Mouse (Mus musculus) spleen, adult 18-20 months (tissue): ENCODE data around the gene Sqstm1.

Experiments
- DNase-seq, 2 experiments: peaks; one replicate each; pipeline ENCODE4 v3.0.0; 2022; ENCODE audit warnings: mixed read lengths in 2 of 2

Gene Sqstm1

DNA sequence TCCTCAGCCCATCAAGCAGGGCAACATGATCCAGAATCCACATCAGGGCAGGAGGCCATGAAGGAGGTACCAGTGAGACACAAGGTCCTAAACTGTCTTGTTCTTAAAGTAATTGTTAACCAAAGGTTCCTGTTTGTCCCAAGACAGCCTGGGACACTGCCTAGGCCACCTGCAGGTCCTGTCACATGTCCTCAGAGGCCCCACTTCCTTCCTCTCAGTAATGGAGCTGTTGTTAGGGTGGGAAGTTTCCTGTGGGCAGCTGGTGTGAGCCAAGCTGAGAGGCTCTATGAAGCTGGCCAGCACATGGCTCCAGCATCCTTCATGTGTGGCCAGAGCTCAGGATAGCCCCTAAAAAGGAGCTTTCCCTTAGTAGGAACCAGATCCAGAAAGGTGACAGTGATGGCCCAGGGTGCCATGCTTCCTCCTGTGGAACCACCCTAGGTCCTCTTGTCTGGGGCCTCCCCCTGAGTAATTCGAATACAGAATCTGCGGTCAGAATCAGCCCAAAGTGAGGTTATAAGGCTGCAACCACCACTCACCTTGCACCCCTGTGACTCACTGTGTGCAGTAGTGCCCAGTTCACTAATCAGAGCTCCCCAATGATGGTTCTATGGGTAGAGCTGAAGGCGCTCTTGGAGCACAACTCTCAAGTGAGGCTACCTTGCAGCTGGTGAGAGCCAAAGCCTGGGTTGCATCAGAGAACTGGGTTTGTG, 48.1 kb downstream of the Sqstm1 start:
- DNase-seq, result no peak

DNA sequence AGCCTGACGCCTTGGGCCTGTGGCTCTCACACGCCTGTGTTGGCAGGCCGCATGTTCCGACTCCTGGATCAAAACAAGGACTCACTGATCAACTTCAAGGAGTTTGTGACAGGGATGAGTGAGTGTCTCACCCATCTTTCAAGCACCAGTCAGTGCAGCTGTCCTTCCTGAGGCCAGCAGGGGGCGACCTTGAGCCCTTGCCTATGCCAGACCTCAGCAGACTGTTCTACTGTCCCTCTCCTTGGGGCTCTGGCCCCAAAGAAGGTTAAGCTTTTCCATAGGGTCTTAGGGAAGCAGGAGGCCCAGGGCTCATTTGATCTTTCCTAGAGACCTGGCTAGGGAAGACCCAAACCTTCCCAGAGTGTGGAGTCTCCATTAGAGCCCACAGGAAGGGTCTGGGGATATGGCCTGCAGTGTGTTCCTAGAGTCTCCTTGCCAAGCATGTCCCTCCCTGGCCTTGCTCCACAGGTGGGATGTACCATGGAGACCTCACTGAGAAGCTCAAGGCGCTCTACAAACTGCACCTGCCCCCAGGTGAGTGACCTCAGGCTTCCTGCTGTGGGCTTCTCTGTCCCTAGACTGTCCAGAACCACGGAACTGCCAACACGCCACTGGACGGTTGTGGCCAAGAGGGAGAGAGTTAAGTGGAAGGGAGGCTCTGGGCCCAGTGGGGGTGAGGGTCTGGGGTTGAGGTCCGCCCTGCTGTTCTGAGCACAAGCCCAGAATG, 48.9 kb downstream of the Sqstm1 start:
- DNase-seq, result peak; percentile 34 to 63

DNA sequence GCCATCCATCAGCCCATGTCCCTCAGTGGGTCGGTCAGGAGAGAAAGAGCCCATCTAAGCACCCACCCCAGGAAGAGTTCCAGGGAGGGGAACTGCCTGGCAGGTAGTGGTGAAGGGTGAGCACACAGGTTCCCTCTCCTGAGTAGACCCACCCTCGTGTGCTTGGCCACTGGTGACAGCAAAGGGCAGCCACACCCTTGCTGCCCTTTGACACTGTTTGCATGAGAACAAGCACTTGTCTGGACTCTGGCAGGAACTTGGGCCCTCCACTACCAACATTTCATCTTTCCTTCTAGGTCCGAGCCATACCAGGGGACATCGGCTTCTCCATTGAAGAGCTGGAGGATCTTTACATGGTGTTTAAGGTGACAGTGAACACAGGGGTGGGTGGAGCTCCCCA, 51.3 kb downstream of the Sqstm1 start:
- DNase-seq, result no peak

DNA sequence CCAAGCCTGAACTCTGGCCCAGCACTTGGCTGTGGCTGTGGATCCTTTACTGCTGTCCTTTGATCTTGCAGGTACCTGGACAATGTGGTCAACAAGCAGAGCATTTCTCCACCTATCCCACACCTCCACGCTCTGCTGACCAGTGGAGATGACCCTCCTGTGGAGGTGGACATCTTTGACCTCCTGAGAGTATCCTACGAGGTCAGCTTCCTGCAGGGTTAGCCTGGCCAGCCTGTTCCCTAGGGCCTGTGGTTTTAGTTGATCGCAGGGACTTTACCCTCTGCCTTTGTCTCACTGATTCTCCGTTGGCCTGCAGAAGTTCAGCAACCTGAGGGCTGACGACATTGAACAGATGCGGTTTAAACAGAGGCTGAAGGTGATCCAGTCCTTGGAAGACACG, 52.3 kb downstream of the Sqstm1 start:
- DNase-seq, result no peak

DNA sequence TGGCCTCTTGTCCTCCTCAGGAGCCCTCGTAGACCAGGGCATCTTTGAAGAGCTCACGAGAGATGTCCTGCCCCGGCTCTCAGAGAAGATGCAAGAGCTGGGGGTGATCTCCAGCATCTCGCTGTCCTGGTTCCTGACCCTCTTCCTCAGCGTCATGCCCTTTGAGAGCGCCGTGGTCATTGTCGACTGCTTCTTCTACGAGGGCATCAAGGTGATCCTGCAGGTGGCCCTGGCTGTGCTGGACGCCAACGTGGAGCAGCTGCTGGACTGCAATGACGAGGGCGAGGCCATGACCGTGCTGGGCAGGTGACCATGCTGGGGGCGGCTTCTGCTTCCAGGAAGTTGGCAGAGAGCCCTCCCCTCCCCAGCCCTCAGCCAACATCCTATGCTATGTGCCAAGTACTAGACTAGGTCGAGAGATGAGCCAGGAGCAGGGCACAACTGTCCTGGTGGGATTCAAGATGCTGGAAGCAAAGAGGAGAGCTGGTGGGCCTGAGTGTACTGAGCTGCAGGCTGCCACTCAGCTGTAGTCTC, 53.8 kb downstream of the Sqstm1 start:
- DNase-seq, result no peak

DNA sequence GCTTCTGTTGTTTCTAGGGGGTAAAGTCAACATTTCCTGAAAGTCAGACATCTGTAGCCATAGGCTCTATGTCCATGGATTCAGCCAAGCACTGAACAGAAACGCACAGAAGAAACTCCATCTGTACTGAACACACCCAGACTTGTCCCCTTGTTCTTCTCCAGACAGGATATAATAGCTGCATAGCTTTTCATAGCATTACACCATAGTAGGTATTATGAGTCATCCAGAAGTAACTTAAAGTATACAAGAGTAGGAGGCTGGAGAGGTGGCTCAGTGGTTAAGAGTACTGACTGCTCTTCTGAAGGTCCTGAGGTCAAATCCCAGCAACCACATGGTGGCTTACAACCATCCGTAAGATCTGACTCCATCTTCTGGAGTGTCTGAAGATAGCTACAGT, 54.8 kb downstream of the Sqstm1 start:
- no peak for DNase-seq

DNA sequence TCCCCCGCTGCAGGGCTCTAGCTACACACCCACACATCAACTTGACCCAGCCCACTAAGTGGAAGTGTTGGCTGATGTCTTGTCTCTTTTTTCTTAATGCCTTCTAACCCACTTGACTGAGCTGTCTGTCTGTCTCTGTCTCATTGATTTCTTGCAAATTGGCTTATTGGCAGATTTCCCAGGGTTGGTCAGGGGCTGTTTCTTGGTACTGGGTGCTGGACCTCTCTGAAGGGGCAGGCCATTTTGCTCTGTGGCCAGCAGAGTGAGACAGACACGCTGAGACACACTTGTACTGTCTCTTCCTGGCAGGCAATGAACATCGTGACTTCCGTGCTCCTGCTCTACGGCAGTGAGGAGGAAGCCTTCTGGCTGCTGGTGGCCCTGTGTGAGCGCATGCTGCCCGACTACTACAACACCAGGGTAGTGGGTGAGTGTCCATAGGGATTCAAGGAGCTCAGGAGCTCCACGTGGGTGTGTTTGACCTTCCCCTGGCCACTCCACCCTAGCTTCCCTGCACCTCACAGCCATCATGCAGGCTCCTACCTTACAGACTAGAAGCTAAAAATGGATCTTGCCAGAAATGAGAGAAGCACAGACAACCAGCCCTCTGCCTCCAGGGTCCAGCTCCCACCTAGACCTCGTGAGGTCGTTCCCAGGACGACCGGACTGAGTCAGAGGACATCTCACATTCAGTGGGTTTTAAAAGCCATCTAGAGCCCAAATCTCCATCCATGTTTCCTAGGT, 55.7 kb downstream of the Sqstm1 start:
- DNase-seq, result no peak

DNA sequence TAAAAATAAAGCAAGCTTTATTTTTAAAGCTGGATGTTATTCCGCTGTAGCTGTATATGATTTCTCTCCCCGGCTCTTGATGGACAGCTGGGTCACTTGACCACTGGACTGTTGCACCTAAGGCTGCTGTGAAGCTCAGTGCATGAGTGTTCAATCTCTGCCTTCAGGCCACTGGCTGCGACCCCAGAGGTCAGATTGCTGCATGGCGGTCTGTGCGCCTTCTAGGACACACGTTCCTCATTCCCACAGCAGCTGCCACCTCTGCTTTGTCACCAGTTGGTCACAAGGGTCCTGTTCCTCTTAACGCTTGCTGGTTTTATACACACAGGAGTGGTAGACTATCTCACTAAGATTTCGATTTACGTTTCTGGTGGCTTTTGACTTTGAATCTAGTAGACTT, 56.5 kb downstream of the Sqstm1 start:
- DNase-seq, result no peak

DNA sequence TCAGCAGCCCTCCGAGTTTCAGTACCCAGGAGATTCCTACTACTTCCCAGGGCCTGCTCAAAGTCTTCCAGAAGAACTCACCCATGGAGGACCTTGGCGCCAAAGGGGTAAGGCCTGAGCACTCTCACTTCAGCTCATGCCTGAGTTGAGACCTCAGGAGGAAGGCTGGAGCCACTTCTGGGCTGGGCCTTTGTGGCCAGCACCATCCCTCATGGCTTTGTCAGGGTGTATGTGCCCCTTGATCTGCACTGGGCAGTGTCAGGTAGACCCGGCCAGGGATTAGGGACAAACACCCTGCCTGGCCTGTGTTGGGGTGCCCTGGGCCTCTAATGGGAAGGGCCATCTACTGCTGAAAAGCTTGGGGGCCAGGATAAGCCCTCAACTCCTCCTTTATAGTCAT, 59.3 kb downstream of the Sqstm1 start:
- no peak for DNase-seq

DNA sequence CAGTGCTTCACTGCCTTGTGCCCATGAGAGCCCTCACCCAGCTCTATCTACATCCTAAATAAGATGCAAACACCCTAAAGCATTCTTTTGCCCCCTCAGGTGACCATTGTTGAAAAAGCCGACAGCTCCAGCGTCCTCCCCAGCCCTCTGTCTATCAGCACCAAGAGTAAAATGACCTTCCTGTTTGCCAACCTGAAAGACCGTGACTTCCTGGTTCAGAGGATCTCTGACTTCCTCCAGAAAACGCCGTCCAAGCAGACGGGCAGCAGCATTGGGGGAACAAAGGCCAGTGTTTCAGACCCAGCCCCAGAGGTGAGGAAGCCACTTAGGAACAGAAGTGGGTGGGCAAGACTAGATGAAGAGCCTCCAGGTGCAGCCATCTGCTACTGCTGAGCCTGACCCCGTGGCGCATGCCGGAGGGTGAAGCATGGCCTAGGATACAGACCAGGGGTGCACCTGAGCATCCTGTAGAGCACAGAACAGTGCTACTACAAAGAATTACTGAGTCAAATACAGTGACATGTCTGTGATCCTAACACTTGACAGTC, 61.0 kb downstream of the Sqstm1 start:
- DNase-seq, result no peak
